ENCODE assay signal across 12 mouse cellular contexts in the genomic region with DNA sequence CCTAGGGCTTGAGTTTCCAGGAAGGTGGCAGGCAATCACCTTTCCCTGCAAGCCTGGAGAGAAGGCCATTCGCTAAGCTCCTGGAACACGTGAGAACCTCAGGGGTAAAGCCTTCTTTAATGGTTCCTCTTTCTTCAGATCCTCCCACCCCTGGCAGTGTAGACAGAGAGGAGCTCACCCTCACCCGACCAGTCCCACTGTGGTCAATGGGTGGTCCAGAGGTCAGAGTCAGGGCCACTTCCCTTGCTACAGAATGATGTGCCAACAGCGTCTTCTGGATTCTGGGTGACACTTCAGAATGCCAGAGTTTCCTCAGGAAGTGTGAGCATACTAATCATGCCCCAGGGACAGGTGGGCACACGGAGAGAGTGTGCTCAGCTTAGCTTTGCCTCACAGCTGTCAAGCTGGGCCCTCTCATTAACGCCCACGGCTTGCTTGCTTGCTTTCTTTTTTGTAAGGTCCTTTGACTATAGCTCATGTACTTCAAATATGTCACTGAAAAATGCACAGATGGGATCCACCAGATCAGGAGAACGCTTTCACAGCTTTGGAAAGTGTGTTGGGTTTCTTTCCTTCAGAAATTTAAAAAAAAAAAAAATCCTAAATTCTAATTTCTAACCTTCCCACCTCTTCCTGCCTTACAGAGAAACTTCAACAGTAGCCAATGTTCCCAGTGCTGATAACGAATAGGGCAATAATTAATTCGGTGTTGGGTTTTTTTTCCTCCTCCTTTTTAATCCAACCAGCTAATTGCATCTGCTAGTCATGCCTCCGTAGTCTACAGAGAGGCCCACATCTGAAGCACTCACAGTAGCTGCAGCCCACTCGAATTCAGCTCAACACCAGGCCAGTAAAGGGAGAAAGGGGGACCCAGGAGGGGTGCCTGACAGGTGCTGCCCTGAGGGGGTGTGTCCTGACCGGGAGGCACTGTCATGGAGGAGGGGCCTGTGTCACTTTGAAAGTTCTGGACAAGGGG.
DNase-seq lines count a peak whose midpoint lies in the region; ATAC-seq and TF ChIP-seq lines count a peak whose summit lies in the region.
"Had no signal": no experiment of that assay in that cellular context is flagged by ENCODE, and none has a peak within 500 bp of the region (broad histone marks: within the 10 kb centered on the region; RNA-seq: fewer than 3 reads in every experiment).

No protein-coding gene starts in this region.

- peak; percentile 85 for ATAC-seq in forebrain, embryonic 14.5 days
- no peak for ATAC-seq in intestine, embryonic 15.5 days
- no peak for ATAC-seq in inflammation-experienced regulatory T-cells, adult 6 months

- TF ChIP-seq CTCF in layer of hippocampus, adult 2 months (conservative IDR thresholded peaks at IDR 0.05) = no peak

- H3K4me2 ChIP-seq in forebrain, embryonic 14.5 days (ENCODE audit: low read length) = no peak overlapping the region
- H3K4me2 ChIP-seq in intestine, embryonic 15.5 days (replicated peaks) = no peak overlapping the region
- H3K4me2 ChIP-seq: lung, embryonic 14.5 days; neural tube, embryonic 12.5 days had no signal

- 31% methylated on average over 13 of the region's 13 CpGs for WGBS in forebrain, embryonic 14.5 days
- 60% methylated on average over 13 of the region's 13 CpGs for WGBS in intestine, embryonic 15.5 days

- no peaks in the 10 kb centered on the region for H3K27me3 ChIP-seq in forebrain, embryonic 14.5 days (replicated peaks; ENCODE audit: control insufficient read depth, insufficient read depth, low read length)
- H3K27me3 ChIP-seq in intestine, embryonic 15.5 days (replicated peaks) = no peaks in the 10 kb centered on the region
- H3K27me3 ChIP-seq: neural tube, embryonic 12.5 days had no signal

- H3K27ac ChIP-seq in layer of hippocampus, adult 2 months = peak overlapping the region; percentile 80
- peak overlapping the region; percentile 79 for H3K27ac ChIP-seq in forebrain, embryonic 14.5 days (ENCODE audit: low read depth, low read length)
- no peak overlapping the region for H3K27ac ChIP-seq in intestine, embryonic 15.5 days
- H3K27ac ChIP-seq: heart, adult 2 months; neural tube, embryonic 12.5 days; stomach, postnatal 0 days had no signal

- no peak overlapping the region for H3K4me3 ChIP-seq in layer of hippocampus, adult 2 months
- no peak overlapping the region for H3K4me3 ChIP-seq in forebrain, embryonic 14.5 days (ENCODE audit: low read depth, low read length)
- no peak overlapping the region for H3K4me3 ChIP-seq in intestine, embryonic 15.5 days (replicated peaks)
- H3K4me3 ChIP-seq: heart, adult 2 months; neural tube, embryonic 12.5 days had no signal

- H3K9me3 ChIP-seq in forebrain, embryonic 14.5 days (replicated peaks; ENCODE audit: control insufficient read depth, low read length) = no peaks in the 10 kb centered on the region
- no peaks in the 10 kb centered on the region for H3K9me3 ChIP-seq in intestine, embryonic 15.5 days
- H3K9me3 ChIP-seq: neural tube, embryonic 12.5 days had no signal

- no peaks in the 10 kb centered on the region for H3K36me3 ChIP-seq in forebrain, embryonic 14.5 days (ENCODE audit: control insufficient read depth, insufficient read depth, low read length)
- H3K36me3 ChIP-seq in intestine, embryonic 15.5 days = no peaks in the 10 kb centered on the region
- H3K36me3 ChIP-seq: neural tube, embryonic 12.5 days had no signal

- no peak overlapping the region for H3K9ac ChIP-seq in forebrain, embryonic 14.5 days (ENCODE audit: low read length)
- no peak overlapping the region for H3K9ac ChIP-seq in intestine, embryonic 15.5 days
- H3K9ac ChIP-seq: lung, embryonic 14.5 days; neural tube, embryonic 12.5 days had no signal

- H3K4me1 ChIP-seq in forebrain, embryonic 14.5 days (ENCODE audit: control insufficient read depth, insufficient read depth, low read length) = peaks cover 22% of the 10 kb centered on the region
- no peaks in the 10 kb centered on the region for H3K4me1 ChIP-seq in intestine, embryonic 15.5 days (replicated peaks)

- peak; percentile 50 to 58 for DNase-seq in layer of hippocampus, adult 2 months (ENCODE audit: low spot score in 2 of 2)
- no peak for DNase-seq in layer of hippocampus, postnatal 25 days (ENCODE audit: extremely low spot score in 1 of 2, low spot score in 1 of 2)
- DNase-seq in forebrain, embryonic 14.5 days (ENCODE audit: low spot score) = peak; percentile 78
- DNase-seq in left cerebral cortex, adult 18-20 months (ENCODE audit: low spot score in 2 of 2) = peak; percentile 58 to 66
- peak; percentile 59 to 78 for DNase-seq in right cerebral cortex, postnatal 10 days (ENCODE audit: low spot score in 2 of 2)
- no peak for DNase-seq in cerebellum, postnatal 4 days (ENCODE audit: low spot score in 2 of 2)
- DNase-seq: heart, adult 2 months; lung, embryonic 14.5 days had no signal

Comparison
In these comparisons a context has a peak if more than half of its experiments do, and no peak if none do; other contexts are left out.
1. DNase-seq: peak in layer of hippocampus, adult 2 months (2 of 2), forebrain, embryonic 14.5 days (single experiment), left cerebral cortex, adult 18-20 months (2 of 2) and right cerebral cortex, postnatal 10 days (2 of 2); none in layer of hippocampus, postnatal 25 days (0 of 2) and cerebellum, postnatal 4 days (0 of 2).